Mouse (Mus musculus): ENCODE data around the gene Aggf1. TPM values are rescaled to one million over a fixed set of nuclear protein-coding genes. Genes with fewer than 3 reads are reported as not detected.

The Aggf1 gene
- polyA plus RNA-seq, 1 experiment from 2014 or later, result 17.6 TPM

DNA sequence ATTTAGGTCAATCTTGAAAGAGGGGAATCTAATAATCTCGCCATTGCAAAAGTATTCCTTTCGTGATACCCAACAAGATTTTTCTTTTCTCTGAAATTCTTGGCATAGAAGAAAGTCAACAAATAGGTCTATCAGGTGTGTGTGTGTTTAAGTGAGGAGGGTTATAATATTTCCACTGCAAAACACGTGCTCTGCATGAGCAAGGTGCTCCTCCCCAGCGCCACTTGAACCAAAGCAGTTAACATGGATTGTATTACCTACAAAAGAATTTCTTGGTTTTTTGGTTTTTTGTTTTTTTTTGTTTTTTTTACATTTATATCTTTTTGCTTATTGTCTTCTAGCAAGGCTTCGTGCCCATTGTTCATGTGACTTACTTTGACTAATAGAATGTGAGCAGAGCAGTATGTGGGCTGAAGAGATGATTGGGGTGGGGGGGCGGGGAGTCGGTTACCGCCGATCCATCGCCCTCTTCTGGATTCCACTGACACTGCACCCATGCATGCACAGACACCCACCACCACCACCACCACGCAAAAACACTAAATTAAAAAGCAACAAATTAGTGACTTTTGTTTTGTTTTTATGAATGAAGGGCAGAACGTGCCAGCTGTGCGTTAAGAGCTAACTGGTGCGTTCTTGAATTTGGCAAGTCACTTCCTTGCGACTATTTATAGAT lies 51.1 kb downstream of the Aggf1 start:
- peak; percentile 54; the same call in 1 of the 2 replicates for ATAC-seq (ENCODE audit: low FRiP score, low TSS enrichment)
- TF ChIP-seq CTCF (IDR thresholded peaks at IDR 0.05; ENCODE audit: low read depth), result peak; percentile 67
- TF ChIP-seq EP300 (optimal IDR thresholded peaks at IDR 0.05), result no peak
- Histone ChIP-seq H3K9ac (ENCODE audit: low read length) (peak overlapping the region; percentile 99), H3K4me2 (replicated peaks; ENCODE audit: low read depth) (peak overlapping the region; percentile 97), H3K9me3 (ENCODE audit: control insufficient read depth, low read length) (no peaks in the 10 kb centered on the region), H3K27ac (replicated peaks) (peak overlapping the region; percentile 99), H3K27me3 (ENCODE audit: control insufficient read depth, insufficient read depth, low read length) (no peaks in the 10 kb centered on the region), H3K4me1 (replicated peaks; ENCODE audit: control insufficient read depth, insufficient read depth) (peaks cover 4% of the 10 kb centered on the region; the same call in 1 of the 2 replicates), H3K36me3 (ENCODE audit: control insufficient read depth, insufficient read depth, low read length) (no peaks in the 10 kb centered on the region), H3K4me3 (ENCODE audit: low read depth, low read length) (peak overlapping the region; percentile 95)
- DNase-seq (ENCODE audit: low spot score), result peak; percentile 72
- 20% methylated on average over 15 of the region's 15 CpGs for WGBS

DNA sequence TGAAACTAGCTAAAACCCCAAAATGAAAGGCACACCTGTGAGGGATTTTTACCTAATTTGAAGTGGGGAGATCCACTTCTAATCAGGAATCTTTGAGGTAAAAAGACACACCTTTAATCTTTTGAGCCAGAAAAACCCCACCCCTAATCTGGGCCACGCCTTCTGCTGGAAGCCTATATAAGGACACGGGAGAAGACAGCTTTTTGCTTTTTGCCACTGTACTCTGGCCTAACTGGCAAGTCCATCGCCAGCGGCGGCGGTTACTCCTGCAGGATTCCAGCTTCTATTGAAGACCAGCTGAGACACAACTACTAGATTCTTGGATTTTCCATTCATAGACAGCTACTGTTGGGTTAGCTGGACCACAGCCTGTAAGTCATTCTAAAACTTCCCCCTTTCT lies 51.8 kb downstream of the Aggf1 start, which contains the start of gene Zbed3:
Zbed3 (plus strand) TSS at position 213 of the 400 bp plus-strand sequence.
- WGBS, result 89% methylated on average over 6 of the region's 6 CpGs
- Histone ChIP-seq H3K4me1 (replicated peaks; ENCODE audit: control insufficient read depth, insufficient read depth) (peaks cover 4% of the 10 kb centered on the region; the same call in 1 of the 2 replicates), H3K27me3 (ENCODE audit: control insufficient read depth, insufficient read depth, low read length) (no peaks in the 10 kb centered on the region)

DNA sequence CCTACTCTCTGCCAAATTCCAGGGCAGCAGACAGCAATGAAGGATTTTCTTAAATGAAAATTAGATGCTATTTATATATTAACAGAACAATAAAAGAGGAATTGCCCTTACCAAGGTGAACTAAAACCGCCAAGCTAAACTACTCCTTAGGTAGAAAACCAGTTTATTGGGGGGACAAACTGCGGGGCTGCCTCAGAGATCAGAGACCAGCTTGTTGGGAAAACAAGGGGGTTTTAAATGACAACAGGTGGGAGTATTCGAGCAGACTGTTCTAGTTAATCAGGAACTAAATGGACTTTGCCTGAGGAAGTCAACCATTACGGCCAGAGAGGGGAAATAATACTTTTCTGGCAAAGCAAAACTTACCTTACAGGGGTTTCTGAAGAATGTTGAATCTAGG lies 54.7 kb downstream of the Aggf1 start:
- Histone ChIP-seq H3K27ac (replicated peaks) (no peak overlapping the region), H3K4me3 (ENCODE audit: low read depth, low read length) (no peak overlapping the region), H3K9me3 (ENCODE audit: control insufficient read depth, low read length) (no peaks in the 10 kb centered on the region), H3K27me3 (ENCODE audit: control insufficient read depth, insufficient read depth, low read length) (no peaks in the 10 kb centered on the region), H3K4me1 (replicated peaks; ENCODE audit: control insufficient read depth, insufficient read depth) (no peaks in the 10 kb centered on the region), H3K4me2 (replicated peaks; ENCODE audit: low read depth) (no peak overlapping the region), H3K36me3 (ENCODE audit: control insufficient read depth, insufficient read depth, low read length) (no peaks in the 10 kb centered on the region), H3K9ac (ENCODE audit: low read length) (no peak overlapping the region)
- 49% methylated on average over 4 of the region's 4 CpGs for WGBS
- TF ChIP-seq CTCF (IDR thresholded peaks at IDR 0.05; ENCODE audit: low read depth) (no peak), EP300 (optimal IDR thresholded peaks at IDR 0.05) (no peak)
- no peak for ATAC-seq (ENCODE audit: low FRiP score, low TSS enrichment)
- DNase-seq (ENCODE audit: low spot score), result no peak

More for the DNA sequence above, 51.8 kb downstream of the Aggf1 start, which contains the start of gene Zbed3:
- H3K9me3 ChIP-seq (ENCODE audit: control insufficient read depth, low read length), result no peaks in the 10 kb centered on the region
- peak within 1 kb of the TSS; percentile 95 for H3K4me3 ChIP-seq (ENCODE audit: low read depth, low read length)
- no peaks in the 10 kb centered on the region for H3K36me3 ChIP-seq (ENCODE audit: control insufficient read depth, insufficient read depth, low read length)
- peak within 1 kb of the TSS; percentile 99 for H3K27ac ChIP-seq (replicated peaks)
- ATAC-seq (ENCODE audit: low FRiP score, low TSS enrichment), result no peak
- peak within 1 kb of the TSS; percentile 97 for H3K4me2 ChIP-seq (replicated peaks; ENCODE audit: low read depth)
- peak within 1 kb of the TSS; percentile 99 for H3K9ac ChIP-seq (ENCODE audit: low read length)
- DNase-seq (ENCODE audit: low spot score), result no peak
- TF ChIP-seq CTCF (IDR thresholded peaks at IDR 0.05; ENCODE audit: low read depth) (no peak), EP300 (optimal IDR thresholded peaks at IDR 0.05) (no peak)

DNA sequence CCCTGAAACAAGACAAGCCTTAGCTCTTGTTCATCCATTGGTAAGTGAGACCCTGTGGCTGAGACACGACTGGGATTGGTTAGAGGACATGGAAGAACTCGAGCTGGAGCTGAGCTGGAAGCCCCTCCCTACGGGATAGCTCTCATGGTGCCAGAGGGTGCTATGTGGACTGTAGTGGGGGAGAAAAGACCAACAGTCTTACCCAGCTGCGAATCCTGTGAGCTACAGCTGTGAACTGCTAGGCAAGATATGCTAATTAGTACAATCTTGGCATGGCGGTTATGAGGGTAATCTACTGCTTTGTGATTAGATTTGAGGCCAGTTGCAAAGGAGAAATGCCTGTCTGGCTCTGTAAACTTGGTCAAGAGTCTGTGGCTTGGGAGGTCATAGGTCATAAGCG lies 56.0 kb downstream of the Aggf1 start:
- Histone ChIP-seq H3K9ac (ENCODE audit: low read length) (no peak overlapping the region), H3K9me3 (ENCODE audit: control insufficient read depth, low read length) (no peaks in the 10 kb centered on the region), H3K36me3 (ENCODE audit: control insufficient read depth, insufficient read depth, low read length) (no peaks in the 10 kb centered on the region), H3K27ac (replicated peaks) (no peak overlapping the region), H3K4me1 (replicated peaks; ENCODE audit: control insufficient read depth, insufficient read depth) (no peaks in the 10 kb centered on the region), H3K4me2 (replicated peaks; ENCODE audit: low read depth) (no peak overlapping the region), H3K4me3 (ENCODE audit: low read depth, low read length) (no peak overlapping the region), H3K27me3 (ENCODE audit: control insufficient read depth, insufficient read depth, low read length) (no peaks in the 10 kb centered on the region)
- ATAC-seq (ENCODE audit: low FRiP score, low TSS enrichment) (no peak), DNase-seq (ENCODE audit: low spot score) (no peak)
- TF ChIP-seq CTCF (IDR thresholded peaks at IDR 0.05; ENCODE audit: low read depth), result no peak
- no peak for TF ChIP-seq EP300 (optimal IDR thresholded peaks at IDR 0.05)
- WGBS, result 69% methylated on average over 6 of the region's 6 CpGs

DNA sequence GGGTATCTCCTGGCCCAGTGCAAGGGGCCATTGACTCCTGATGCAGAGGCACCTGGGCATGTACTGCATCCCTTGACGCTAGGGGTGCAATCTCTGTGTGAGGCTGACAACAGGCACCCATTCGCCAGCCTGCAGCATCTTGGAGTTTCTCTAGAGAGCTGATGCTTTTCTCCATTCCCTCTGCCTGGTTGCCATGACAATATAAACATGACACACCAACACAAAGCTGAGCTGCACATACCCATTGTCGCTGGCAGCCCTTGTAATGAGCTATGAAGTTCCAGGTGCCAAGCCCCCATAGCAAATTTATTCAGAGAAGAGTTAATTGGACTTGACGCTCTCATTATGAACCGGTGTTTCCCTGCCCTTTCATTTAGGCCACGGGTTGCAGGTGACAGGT lies 63.1 kb downstream of the Aggf1 start:
- no peaks in the 10 kb centered on the region for H3K9me3 ChIP-seq (ENCODE audit: control insufficient read depth, low read length)
- no peak overlapping the region for H3K9ac ChIP-seq (ENCODE audit: low read length)
- WGBS, result 70% methylated on average over 6 of the region's 6 CpGs
- H3K27ac ChIP-seq (replicated peaks), result no peak overlapping the region
- no peak for DNase-seq (ENCODE audit: low spot score)
- H3K4me1 ChIP-seq (replicated peaks; ENCODE audit: control insufficient read depth, insufficient read depth), result no peaks in the 10 kb centered on the region
- TF ChIP-seq CTCF (IDR thresholded peaks at IDR 0.05; ENCODE audit: low read depth), result no peak
- no peak overlapping the region for H3K4me3 ChIP-seq (ENCODE audit: low read depth, low read length)
- H3K27me3 ChIP-seq (ENCODE audit: control insufficient read depth, insufficient read depth, low read length), result no peaks in the 10 kb centered on the region
- no peak overlapping the region for H3K4me2 ChIP-seq (replicated peaks; ENCODE audit: low read depth)
- no peaks in the 10 kb centered on the region for H3K36me3 ChIP-seq (ENCODE audit: control insufficient read depth, insufficient read depth, low read length)
- no peak for ATAC-seq (ENCODE audit: low FRiP score, low TSS enrichment)

DNA sequence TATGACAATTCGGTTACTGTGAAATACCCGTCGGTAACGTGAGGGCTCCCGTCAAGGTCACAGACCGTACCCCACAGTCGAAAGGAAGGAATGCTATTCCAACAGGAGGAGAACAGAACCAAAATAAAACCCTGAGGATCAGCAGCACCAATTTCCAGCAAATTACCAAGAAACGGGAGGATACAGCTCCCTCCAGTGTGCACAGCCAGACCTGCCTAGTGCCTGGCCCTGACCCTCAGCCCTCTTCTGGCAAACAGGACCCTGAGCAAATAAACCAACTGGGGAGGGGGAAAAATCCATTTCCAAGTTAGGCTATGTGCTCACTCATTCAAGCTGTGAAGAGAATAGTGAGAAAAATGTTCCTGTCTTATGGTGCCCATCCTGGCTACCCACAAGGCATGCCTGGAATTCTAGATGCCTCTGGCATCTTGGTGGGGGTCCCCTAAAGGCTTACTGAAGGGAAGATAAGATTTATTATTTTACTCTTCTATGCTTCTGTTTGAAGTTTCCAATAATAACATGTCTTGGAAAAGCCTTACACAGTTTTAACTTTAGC lies 68.0 kb downstream of the Aggf1 start:
- WGBS, result 57% methylated on average over 8 of the region's 8 CpGs
- ATAC-seq (ENCODE audit: low FRiP score, low TSS enrichment) (no peak), DNase-seq (ENCODE audit: low spot score) (no peak)
- H3K4me1 ChIP-seq (replicated peaks; ENCODE audit: control insufficient read depth, insufficient read depth), result no peaks in the 10 kb centered on the region
- no peak overlapping the region for H3K27ac ChIP-seq (replicated peaks)
- H3K36me3 ChIP-seq (ENCODE audit: control insufficient read depth, insufficient read depth, low read length), result no peaks in the 10 kb centered on the region
- H3K9ac ChIP-seq (ENCODE audit: low read length), result no peak overlapping the region
- H3K27me3 ChIP-seq (ENCODE audit: control insufficient read depth, insufficient read depth, low read length), result no peaks in the 10 kb centered on the region
- no peaks in the 10 kb centered on the region for H3K9me3 ChIP-seq (ENCODE audit: control insufficient read depth, low read length)
- no peak overlapping the region for H3K4me2 ChIP-seq (replicated peaks; ENCODE audit: low read depth)
- H3K4me3 ChIP-seq (ENCODE audit: low read depth, low read length), result no peak overlapping the region
- TF ChIP-seq EP300 (optimal IDR thresholded peaks at IDR 0.05) (no peak), CTCF (IDR thresholded peaks at IDR 0.05; ENCODE audit: low read depth) (no peak)
